Mouse (Mus musculus) ES-Bruce4 (cell line): ENCODE data around the gene Tctex1d4.

Experiments used
- CTCF ChIP-seq: IDR thresholded peaks from one replicate; pipeline ENCODE4 v1.8.1; 2011; ENCODE audit warnings: low read depth, low read length
- POLR2A ChIP-seq: IDR thresholded peaks from one replicate; pipeline ENCODE4 v1.8.1; 2011; ENCODE audit warnings: low read length; ENCODE audit not compliant: insufficient read depth

DNA sequence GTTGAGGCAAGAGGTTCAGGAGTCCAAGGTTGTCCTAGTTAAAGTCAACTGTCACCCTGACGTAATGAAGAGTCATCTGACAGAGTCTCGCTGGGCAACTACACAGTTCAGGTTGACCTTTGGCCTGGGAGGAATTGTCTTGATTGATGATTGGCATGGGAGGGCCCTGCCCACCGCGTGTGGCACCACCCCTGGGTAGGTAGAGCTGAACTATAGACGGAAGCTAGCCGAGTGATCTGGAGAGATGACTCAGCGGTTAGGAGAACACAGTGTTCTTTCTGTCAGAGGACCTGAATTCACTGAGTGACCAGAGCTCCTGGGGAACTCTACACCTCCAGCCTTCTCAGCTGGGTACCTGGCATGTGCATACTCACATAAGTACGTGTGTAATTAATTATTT lies 9.4 kb downstream of the Tctex1d4 start:
- no peak for TF ChIP-seq CTCF
- TF ChIP-seq POLR2A, result no peak
